Mouse (Mus musculus): ENCODE data around the gene Gimap9.

The Gimap9 gene

DNA sequence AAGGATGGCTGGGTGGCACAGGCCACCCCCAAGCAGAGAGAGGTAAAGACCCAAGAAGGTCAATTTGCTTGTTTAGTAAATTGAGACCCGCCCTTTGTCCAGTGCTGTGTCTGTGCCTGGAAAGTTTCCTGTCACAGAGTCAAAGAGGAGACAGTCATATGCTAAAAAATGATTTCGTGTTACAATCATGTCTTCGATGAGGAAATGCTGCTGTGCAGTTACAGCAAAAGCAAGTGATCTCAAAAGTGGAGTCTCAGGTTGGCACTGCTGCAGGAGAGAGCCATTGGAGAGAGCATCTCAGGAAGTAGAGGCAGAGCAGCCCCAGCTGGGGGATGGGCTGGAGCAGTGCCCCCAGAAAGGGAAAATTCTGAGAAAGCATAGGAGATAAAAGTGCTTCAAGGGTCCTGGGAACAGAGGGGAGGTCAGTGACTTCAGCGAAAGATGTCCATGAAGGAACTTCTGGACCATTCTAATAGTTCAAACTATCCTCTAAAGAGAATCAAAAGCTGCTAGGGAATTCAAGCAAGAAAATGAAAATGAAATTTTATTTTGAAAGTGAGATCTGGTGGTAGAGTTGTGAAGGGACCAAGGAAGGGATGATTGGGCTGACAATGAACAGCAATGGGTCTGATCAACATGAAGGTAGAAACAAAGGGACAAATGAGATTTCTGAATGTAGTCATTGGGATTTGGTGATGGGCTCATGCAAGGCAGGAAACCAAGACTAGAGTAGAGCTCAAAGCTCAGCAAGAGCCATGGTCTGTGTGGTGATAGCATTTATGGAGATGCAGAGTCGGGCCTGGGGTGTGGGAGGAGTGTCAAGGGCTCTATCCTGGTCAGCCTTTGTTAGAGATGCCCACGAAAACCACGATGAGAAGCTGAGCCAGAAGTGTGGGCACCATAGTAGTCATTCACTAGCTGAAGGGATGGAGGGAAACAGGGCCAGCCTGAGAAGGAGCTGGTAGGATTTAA, 10.1 kb downstream of the Gimap9 start:
- CTCF ChIA-PET: interaction anchor here (1.2 to 1.6 kb wide), 3 partner anchors 8 to 36 kb away, joined by 3 to 4 read pairs (median 3); no protein-coding TSS in a partner anchor

DNA sequence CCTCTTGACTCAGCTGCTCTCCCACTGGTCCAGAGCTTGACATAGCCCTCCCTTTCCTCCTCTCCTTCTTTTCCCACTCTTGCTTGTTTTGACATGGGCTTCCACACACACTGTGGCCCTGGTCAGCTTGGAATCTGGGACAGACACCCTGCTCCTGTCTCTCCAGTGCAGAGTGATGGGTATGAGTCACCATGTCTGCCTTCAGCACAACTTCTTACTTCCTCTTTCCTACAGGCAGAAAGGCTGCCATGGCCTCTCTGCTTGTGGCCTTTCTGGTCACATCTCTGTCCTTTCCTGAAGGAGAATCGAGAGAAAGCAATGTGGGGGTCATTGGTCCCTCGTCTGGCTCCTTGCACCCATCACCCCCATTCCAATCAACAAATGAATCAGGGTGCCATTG, 11.1 kb downstream of the Gimap9 start:
- CTCF ChIA-PET: interaction anchor here (0.5 to 1.2 kb wide), 4 partner anchors 12 to 76 kb away, joined by 3 to 10 read pairs (median 4); partner anchors contain the start of gene Gimap8

DNA sequence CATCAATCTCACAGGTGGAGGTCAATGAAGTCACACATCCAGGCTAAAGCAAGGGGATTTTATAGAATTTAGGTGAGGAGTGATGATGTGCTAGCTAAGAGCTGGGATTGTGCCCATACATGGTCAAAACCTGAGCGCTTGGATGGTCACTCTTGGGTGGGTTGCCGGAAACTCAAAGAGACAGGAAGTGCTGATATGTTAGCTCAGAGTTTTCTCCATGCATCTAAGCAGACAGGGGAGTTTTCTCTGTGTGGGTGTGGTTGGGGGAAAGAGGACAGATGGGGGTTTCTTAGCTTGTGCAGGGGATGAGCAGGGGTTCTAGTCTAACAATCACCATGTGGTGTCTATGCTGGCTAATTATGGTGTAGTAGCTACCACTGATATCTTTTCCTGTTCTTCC, 13.4 kb downstream of the Gimap9 start:
- CTCF ChIA-PET: interaction anchor here (1.0 kb wide), 1 partner anchor 9 kb away, joined by 5 read pairs; no protein-coding TSS in a partner anchor

DNA sequence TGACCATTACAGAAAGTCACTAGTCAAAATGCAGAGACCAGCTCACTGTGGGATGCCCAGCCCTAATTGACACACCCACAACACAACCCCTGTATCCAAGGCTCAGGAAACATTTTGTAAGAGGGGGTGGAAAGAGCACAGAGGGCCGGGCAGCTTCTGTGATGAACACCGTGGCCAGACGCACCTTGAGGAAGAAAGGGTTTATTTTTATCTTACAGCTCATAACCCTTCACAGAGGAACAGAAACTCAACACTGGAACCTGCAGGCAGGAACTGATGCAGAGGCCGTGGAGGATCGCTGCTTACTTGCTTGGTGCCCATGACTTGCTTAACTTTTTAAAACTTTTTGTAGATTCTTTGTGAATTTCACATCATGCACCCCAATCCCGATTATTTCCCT, 17.0 kb downstream of the Gimap9 start:
- CTCF ChIA-PET: interaction anchor here (0.6 to 1.0 kb wide), 3 partner anchors 19 to 1343 kb away, joined by 3 to 4 read pairs (median 4); partner anchors contain the start of gene Gimap1

DNA sequence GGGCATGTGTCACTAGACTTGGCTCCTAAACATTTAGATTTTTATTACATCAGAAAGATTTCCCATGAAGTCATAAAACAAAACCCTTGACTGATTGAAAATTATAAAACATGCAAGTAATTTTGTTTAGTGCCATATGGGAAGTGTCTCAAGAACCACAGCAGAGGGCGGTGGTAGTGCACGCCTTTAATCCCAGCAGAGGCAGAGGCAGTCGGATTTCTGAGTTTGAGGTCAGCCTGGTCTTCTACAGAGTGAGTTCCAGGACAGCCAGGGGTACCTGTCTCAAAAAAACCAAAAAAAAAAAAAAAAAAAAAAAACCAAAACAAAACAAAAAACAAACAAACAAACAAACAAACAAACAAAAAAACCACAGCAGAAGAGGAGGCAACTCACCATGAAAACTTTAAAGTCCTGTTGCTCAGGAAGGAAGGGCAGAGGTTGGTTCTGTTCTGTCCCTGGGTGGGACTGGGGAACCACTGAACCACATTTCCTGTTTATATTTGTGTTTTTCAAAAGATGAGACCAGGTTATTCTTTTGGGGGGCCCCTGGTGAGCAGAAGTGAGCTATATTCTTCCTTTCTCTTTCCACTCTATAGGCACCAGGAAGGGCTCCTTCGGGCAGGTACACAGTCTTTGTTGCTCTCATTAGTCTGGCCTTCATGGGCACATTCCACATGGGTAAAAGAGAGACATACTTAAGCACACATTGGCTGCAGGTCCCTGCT, 21.1 kb downstream of the Gimap9 start:
- CTCF ChIA-PET: interaction anchor here (1.0 kb wide), 1 partner anchor 76 kb away, joined by 3 read pairs; no protein-coding TSS in a partner anchor

DNA sequence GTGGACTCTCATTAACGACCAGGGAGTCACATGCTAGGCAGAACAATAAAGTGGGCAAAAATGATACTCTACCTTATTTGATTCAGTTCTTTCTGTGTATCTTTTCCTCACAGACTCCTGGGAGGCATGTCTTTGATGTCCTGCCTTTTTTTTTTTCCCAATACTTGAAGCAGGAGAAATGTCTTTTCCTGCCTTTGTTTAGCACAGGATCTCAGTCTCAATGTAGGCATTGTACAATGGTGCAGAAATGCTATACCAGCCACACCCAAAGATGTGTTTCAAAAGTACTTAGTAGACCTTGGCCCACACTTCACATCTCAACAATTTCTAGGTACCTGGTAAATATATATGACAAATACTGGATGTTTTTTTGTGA, 21.6 kb downstream of the Gimap9 start:
- CTCF ChIA-PET: interaction anchor here (1.0 to 1.4 kb wide), 2 partner anchors 20 to 75 kb away, joined by 3 read pairs; no protein-coding TSS in a partner anchor

DNA sequence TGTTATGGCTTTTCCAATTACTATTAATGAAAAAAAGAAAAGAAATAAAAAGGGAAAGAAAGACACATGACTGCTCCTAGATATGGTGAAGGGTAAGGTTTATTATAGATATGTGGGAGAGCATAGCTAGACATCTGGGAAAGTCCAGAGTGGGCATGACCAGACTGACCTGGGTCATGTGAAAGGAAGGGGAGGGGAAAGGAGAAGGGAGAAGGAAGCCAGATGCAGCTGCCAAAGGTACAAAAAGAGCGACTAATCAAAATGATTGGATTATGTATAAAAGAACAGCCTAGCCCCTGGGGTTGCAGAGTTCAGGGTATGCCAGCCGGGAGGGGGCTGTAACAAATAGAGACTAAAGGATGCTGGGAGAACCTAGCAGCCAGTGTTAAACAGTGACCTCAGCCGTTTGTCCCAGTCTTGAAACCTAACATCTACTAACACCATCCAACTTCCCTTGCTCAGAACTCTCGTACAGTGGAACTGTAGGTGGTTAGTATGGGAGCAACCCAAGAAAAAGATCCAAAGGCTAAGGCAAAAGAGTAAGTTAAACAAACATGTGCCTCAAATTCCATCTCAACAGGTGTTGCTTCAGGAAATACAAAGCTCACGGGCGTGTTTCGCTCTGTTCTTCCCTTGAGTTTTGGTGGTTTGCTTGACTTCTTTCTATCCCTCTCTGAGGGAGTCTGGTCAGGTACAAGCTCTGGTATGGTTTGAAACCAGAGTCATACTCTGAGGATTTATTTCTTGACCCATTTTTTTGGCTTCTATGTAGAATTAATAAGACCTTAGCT, 22.3 kb downstream of the Gimap9 start:
- CTCF ChIA-PET: interaction anchor here (0.7 to 1.9 kb wide), 6 partner anchors 8 to 52 kb away, joined by 3 to 16 read pairs (median 3); partner anchors contain the start of genes Gimap4 and Gimap8

DNA sequence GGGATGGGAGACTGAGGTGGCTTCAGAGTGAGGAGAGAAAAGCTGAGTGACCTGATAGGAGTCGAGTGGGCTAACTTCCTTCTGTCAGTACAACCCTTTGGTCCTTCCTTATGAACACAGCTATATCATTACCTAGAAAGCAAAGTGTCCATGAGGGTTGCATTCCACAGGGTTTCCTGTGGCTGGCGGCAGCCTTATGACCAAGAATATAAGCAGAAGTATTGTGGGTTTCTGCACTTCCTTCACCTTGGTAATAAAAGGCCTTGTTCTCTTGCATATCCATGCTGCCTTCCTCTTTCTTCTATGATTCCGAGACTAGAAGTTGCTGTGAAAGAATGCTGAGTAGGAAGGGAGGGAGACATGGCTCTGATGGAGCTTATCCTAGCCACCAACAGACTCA, 23.0 kb downstream of the Gimap9 start:
- CTCF ChIA-PET: interaction anchor here (0.7 to 1.9 kb wide), 6 partner anchors 9 to 52 kb away, joined by 3 to 16 read pairs (median 3); partner anchors contain the start of genes Gimap4 and Gimap8

DNA sequence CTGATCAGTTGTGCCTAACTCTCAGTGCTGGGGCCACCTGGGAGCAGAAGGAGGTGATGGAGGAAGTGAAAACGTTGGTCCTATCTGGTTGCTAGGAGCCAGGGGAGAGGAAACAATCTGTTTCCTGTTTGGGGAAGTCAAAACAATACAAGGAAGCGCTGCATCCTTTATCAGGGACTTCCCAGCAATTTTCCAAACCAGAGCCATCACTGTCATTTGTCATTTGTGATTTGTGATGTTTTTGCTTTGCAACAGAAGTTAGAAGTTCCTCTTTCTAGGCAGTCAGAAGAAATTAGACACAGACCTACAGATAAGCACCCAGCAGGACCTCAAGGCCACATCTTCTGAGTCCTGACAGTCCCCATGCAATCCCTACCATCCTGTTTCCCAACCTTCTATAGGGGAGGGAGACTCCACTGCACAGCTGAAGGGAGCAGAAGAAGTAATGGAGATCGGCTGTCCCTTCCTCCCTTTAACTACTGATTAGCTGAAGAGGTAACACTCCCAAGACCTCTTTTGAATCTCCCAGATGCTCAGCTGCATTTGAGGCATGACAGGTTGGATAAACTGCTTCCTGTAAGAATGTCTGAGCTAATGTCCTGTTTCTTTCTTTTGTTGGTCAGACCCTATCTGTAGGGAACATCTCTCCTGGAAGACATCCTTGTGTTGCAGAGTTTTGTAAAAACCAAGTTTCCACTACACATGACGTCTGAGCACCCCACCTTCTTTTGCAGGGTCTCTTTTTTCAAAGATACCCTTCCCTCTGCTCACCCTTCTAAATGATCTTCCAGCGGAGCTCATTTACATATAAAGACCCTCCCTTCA, 24.5 kb downstream of the Gimap9 start:
- CTCF ChIA-PET: interaction anchor here (0.6 to 1.9 kb wide), 4 partner anchors 26 to 54 kb away, joined by 3 to 16 read pairs (median 4); partner anchors contain the start of gene Gimap8

DNA sequence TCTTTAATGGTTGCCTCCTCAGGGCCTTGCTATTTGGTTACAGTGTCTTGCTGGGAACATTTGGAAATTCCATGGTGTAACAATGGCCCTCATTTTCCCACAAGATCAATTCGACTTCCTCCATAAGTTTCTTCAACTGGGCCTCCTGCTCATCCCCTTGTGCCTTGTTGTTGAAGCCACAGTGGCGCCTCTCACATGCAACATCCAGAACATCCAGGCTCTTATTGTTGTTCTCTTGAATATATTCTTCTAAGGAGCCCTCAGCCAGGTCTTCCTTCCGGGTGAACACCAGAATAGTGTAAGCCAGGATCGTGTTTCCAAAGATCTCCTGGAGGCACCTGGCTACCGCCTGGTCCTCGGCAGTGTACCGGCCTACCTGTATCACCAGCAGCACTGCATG, 26.2 kb downstream of the Gimap9 start:
- CTCF ChIA-PET: no interaction called here

DNA sequence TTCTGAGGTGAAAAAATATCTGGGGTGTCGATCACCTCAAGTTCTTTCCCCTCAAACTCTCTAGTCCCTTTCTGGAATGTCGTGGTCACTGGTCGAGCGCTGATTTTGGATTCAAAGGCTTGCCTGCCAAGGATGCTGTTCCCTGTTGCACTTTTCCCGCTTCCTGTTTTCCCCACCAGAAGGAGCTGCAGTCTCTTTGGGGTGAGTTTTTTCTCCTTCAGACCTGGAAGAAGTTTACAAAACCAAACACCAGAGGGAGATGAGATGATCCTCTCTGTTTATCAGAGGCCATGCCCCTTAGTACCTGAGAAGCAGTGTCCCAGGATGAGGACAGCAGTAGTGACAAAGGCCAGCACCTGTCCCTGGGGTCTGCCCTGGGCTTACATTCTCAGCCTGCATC, 26.7 kb downstream of the Gimap9 start:
- CTCF ChIA-PET: no interaction called here

DNA sequence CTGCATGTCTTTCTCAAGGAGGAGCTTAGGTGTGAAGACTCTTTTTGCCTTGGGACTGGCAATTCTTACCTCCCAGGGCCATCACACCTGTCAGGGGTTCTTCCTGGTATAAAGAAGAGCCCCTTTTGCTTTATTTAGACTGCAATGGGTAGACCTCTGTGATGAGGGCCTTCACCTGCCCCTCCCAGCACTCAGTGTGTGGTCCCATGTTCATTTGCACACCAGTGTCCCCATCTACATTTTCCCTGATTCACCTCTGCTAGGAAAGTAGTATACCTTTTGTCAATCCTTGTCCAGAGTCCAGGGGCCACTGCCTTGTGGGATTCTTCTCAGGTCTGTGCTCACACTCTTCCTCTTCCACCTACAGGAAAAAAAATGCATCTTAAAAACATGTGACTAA, 28.2 kb downstream of the Gimap9 start:
- CTCF ChIA-PET: interaction anchor here (0.5 kb wide), 2 partner anchors 50 to 57 kb away, joined by 3 read pairs; partner anchors contain the start of gene Gimap8

DNA sequence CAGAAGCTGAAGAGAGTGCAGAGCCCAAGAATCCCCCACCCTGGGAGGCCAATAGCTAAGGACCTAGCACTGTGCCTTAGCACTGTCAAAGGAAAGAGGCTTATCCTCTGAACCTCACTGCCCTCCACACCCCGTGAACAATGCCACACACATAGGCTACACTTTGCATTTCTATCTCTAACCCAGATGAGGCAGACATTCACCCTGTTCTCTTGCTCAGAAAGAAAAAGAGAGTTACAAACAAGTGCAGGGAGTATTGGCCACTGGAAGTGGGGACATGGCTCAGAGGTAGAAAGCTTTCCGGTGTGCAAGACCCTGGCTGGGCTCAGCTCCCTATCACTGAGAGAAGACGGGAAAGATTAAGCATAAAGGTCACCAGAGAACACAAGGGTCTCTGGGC, 30.2 kb downstream of the Gimap9 start:
- CTCF ChIA-PET: interaction anchor here (0.6 to 1.0 kb wide), 3 partner anchors 30 to 65 kb away, joined by 3 to 4 read pairs (median 3); partner anchors contain the start of gene Gimap3

DNA sequence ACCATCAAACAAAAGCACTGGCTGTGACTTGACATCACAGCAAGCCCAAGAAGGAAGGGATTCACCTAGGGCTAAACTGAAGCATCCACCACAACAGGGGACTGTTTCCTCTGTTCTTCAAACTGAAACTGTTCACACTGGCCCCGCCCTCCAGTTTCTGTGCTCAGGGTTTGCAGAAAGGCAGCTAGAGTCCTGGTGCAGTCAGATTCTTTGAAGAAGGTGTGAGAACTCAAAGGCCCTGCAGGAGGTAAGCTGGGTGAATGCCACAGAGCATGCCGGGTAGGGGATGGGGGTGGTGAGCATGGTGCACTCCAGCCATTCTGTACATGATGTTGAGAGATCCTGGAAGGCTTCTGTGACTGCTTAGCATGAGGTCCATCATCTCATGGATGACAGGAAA, 42.5 kb downstream of the Gimap9 start, which contains the start of the genes Gm28053 and Gimap7:
Gene Gm28053, plus strand, starts transcription at position 153 of the 400 bp plus-strand sequence.
Gene Gimap7, plus strand, starts transcription at position 167 of the 400 bp plus-strand sequence.
- CTCF ChIA-PET: interaction anchor here (1.0 kb wide), 1 partner anchor 12 kb away, joined by 3 read pairs; no protein-coding TSS in a partner anchor

DNA sequence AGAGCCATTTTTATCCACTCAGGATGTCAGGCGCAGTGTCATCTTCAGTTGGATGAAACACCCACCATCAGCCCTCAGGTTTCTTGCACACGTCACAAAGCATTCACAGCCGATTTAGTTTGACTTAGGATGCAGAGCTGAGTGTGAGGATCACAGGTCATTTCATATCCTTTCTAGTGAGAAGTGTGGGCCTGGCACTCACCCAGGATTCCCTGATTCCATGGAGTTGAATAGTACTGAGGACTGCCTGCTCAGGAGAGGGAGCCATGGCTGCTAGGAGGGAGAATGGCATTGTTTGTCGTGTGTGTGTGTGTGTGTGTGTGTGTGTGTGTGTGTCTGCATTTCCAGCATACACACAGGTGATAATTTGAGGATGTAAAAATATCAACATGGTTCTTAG, 44.4 kb downstream of the Gimap9 start:
- CTCF ChIA-PET: interaction anchor here (0.6 to 0.7 kb wide), 2 partner anchors 9 to 19 kb away, joined by 3 to 6 read pairs; no protein-coding TSS in a partner anchor

DNA sequence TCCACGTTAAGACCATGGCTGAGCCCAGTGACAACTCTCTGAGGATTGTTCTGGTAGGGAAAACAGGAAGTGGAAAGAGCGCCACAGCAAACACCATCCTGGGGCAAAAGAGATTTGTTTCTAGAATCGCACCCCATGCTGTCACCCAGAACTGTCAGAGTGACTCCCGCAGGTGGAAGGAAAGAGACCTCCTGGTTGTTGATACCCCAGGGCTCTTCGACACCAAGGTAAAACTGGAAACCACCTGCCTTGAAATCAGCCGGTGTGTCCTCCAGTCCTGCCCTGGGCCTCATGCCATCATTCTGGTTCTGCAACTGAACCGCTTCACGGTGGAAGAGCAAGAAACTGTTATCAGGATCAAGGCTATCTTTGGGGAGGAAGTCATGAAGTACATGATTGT, 47.5 kb downstream of the Gimap9 start:
- CTCF ChIA-PET: no interaction called here

DNA sequence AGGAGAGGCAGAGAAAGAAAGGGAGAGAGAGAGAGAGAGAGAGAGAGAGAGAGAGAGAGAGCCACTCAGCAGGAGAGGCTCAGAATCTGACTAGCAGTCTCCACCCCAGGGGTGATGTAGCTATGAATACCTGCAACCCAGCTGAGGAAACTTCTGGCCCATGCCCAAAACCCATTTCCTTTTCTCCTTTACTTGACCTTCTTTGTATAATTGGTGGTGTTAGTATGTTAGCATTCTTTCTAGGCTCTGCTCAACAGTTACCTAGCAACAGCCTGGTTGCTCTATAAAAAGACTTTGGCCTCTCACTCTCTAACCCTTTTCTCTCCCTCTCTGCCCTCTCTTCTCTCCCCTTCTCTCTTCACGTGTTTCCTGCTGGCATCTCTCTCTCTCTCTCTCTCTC, 49.5 kb downstream of the Gimap9 start:
- CTCF ChIA-PET: interaction anchor here (0.6 to 1.1 kb wide), 2 partner anchors 15 to 25 kb away, joined by 3 to 5 read pairs; no protein-coding TSS in a partner anchor

DNA sequence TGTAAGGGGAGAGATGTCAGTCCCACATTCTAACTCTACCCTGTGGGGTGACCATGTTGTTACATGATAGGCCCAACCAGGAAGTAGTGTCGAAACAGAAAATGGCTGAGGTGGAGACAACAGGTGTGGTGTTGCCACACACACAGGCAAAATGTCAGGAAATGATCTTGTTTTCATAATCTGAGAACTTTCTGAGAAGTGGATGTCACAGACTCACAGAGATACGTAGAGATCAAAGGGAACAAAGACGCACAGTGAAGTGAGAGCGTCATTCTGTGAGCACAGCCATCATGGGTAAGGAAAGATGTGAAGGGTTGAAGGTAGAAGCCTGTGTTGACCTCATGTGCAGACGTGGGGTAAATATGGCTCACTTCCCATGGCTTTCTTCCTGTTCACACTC, 51.8 kb downstream of the Gimap9 start:
- CTCF ChIA-PET: no interaction called here

All from spleen, embryonic (tissue).